Mouse (Mus musculus) olfactory bulb, adult 2 months (tissue): ENCODE data around the gene Slc5a2.

Experiments used
- CTCF ChIP-seq: fragments of 200-500 bp; IDR thresholded peaks from 2 replicates; pipeline ENCODE4 v1.5.1; 2012; ENCODE audit warnings: low read depth, mild to moderate bottlenecking, low read length, moderate library complexity; ENCODE audit not compliant: insufficient read depth
- POLR2A ChIP-seq: fragments of 200-500 bp; IDR thresholded peaks from 2 replicates; pipeline ENCODE4 v1.6.1; 2012; ENCODE audit warnings: mild to moderate bottlenecking, low read depth, low read length, moderate library complexity; ENCODE audit not compliant: insufficient read depth

DNA sequence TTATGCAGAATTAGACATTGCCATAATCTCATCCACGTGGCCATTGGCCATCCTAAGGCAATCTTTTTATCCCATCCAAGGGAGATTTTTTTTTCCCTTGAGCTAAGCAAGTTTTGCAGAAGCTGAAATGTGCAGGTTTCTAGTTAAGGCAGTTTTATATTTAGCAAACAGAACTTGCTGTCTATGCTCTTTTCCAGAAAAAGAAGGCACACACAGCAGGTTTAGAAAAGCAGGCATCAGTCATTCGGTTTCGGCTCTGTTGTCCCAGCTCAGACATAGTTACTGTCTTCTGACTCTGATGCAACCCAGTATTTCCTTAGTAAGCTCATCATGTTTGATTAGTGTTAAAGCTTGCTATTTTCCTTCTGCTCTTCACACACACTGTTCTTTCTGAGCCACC, 44.5 kb upstream of the Slc5a2 start:
- no peak for TF ChIP-seq POLR2A
- no peak for TF ChIP-seq CTCF
